Comparison of ENCODE assay signal across 13 mouse cellular contexts in the genomic region with DNA sequence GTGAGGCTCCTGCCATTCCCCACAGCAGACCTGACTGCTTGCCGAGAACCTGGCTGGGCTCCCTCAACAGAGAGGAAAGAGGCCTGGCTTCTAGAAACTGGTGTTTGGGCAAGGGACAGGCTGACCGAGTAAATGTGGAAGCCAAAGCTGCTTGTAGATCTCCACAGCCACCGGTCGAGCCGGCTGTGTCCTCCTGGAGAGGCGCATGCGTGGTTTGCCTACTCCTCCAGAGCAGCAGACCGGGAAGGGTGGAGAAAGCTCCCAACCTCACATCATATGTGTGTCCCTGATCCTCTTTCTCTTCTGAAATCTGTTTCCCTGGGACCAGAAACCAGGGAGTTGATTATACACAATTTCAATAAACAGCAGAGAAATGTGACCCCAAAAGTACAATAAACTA.
A peak's percentile ranks its signal among the peaks of the same experiment; 100 is the strongest.
DNase-seq lines count a peak whose midpoint lies in the region; TF ChIP-seq lines count a peak whose summit lies in the region.
"Had no signal": no experiment of that assay in that cellular context is flagged by ENCODE, and none has a peak within 500 bp of the region (broad histone marks: within the 10 kb centered on the region; RNA-seq: fewer than 3 reads in every experiment).

No protein-coding gene starts in this region.

- no peaks in the 10 kb centered on the region for H3K27me3 ChIP-seq in spleen, adult 2 months (ENCODE audit: control insufficient read depth, insufficient read depth, low read length)
- H3K27me3 ChIP-seq: midbrain, embryonic 12.5 days; neural tube, embryonic 13.5 days had no signal

- no peak overlapping the region for H3K4me3 ChIP-seq in spleen, adult 2 months (ENCODE audit: extremely low read depth, insufficient read depth, insufficient read length)
- H3K4me3 ChIP-seq: midbrain, embryonic 12.5 days; neural tube, embryonic 13.5 days had no signal

- H3K4me1 ChIP-seq in spleen, adult 2 months (ENCODE audit: control insufficient read depth, insufficient read depth, insufficient read length), result no peaks in the 10 kb centered on the region
- H3K4me1 ChIP-seq: midbrain, embryonic 12.5 days had no signal

- TF ChIP-seq CTCF in spleen, adult 2 months (IDR thresholded peaks at IDR 0.05; ENCODE audit: extremely low read depth, insufficient read depth, insufficient read length, insufficient replicate concordance), result no peak

- WGBS in spleen, adult 2 months, result 86% methylated on average over 8 of the region's 8 CpGs

- TF ChIP-seq POLR2A in spleen, adult 2 months (IDR thresholded peaks at IDR 0.05; ENCODE audit: low read depth, low read length), result no peak

- peak; percentile 20 for DNase-seq in gastrocnemius, postnatal 10 days
- no peak for DNase-seq in gastrocnemius, adult 8-10 months (ENCODE audit: low spot score in 2 of 2)
- peak; percentile 42 for DNase-seq in kidney, postnatal 10 days
- no peak for DNase-seq in kidney, adult 18-20 months
- no peak for DNase-seq in spleen, adult 2 months (ENCODE audit: low read depth in 1 of 2, low spot score in 2 of 2)
- no peak for DNase-seq in spleen, postnatal 36 days (ENCODE audit: low spot score in 2 of 2)
- peak; percentile 4 for DNase-seq in induced T-regulatory cell, adult 2 months (ENCODE audit: low read depth)
- DNase-seq: adrenal gland, adult 8-10 months; B cell, adult 2 months; left cerebral cortex, postnatal 4 days had no signal

- H3K27ac ChIP-seq in spleen, adult 2 months (ENCODE audit: insufficient read depth, low read length), result peak overlapping the region; percentile 1; the same call in 1 of the 2 replicates
- H3K27ac ChIP-seq: liver, embryonic 14.5 days; midbrain, embryonic 12.5 days; neural tube, embryonic 13.5 days had no signal

- no peaks in the 10 kb centered on the region for H3K36me3 ChIP-seq in spleen, adult 2 months (ENCODE audit: control insufficient read depth, insufficient read depth, low read length)
- H3K36me3 ChIP-seq: midbrain, embryonic 12.5 days; neural tube, embryonic 13.5 days had no signal

Comparison
In these comparisons a context has a peak if more than half of its experiments do, and no peak if none do; other contexts are left out.
1. DNase-seq: peak in gastrocnemius, postnatal 10 days (single experiment), kidney, postnatal 10 days (single experiment) and induced T-regulatory cell, adult 2 months (single experiment); none in gastrocnemius, adult 8-10 months (0 of 2), kidney, adult 18-20 months (single experiment), spleen, adult 2 months (0 of 2) and spleen, postnatal 36 days (0 of 2).